Mouse (Mus musculus) layer of hippocampus, adult 9-11 months (tissue): Measurements from ENCODE around the gene Zfp606.
A peak's percentile ranks its signal among the peaks of the same experiment; 100 is the strongest.

Source experiments
- DNase-seq: peaks from one replicate; pipeline ENCODE4 v3.0.0; 2022

Zfp606 gene

GRCm38 (mm10) chr7:12478158-12479008 lies at the start of gene Zfp606:
Gene Zfp606 (plus strand): TSS chr7:12478293.
- peak; percentile 90 for DNase-seq

GRCm38 (mm10) chr7:12479009-12479346 lies 885 bp downstream of the Zfp606 start:
- DNase-seq, result no peak

GRCm38 (mm10) chr7:12479525-12479924 lies 1.4 kb downstream of the Zfp606 start:
- no peak for DNase-seq

GRCm38 (mm10) chr7:12483771-12484170 lies 5.7 kb downstream of the Zfp606 start:
- DNase-seq, result no peak

GRCm38 (mm10) chr7:12485956-12486355 lies 7.9 kb downstream of the Zfp606 start:
- no peak for DNase-seq

- DNase-seq, result no peak
Measured at GRCm38 (mm10) chr7:12486691-12487090, 8.6 kb downstream of the Zfp606 start.

- no peak for DNase-seq
Measured at GRCm38 (mm10) chr7:12510913-12511312, 32.8 kb downstream of the Zfp606 start.

- no peak for DNase-seq
Measured at GRCm38 (mm10) chr7:12512217-12512616, 34.1 kb downstream of the Zfp606 start, which contains the start of gene 2900092C05Rik. Gene 2900092C05Rik (plus strand): TSS chr7:12512517.
